Mouse (Mus musculus) frontal cortex, postnatal 10 days (tissue): Measurements from ENCODE around the gene Sema3b.

Experiments
- DNase-seq, 2 experiments: peaks; one replicate each; pipeline ENCODE4 v3.0.0; 2022; ENCODE audit warnings: low spot score in 2 of 2, mixed read lengths in 1 of 2

Sema3b gene

GRCm38 (mm10) chr9:107548820-107549219 is 60.2 kb downstream of the Sema3b start:
- no peak for DNase-seq

- DNase-seq = no peak
These were observed 61.1 kb downstream of the Sema3b start for GRCm38 (mm10) chr9:107547957-107548356.
